Mouse (Mus musculus) adipocyte (in vitro differentiated cells): ENCODE measurements around the gene Ciart.
"Not testable (repeated sequence)": the region's sequence is repeated elsewhere in the genome, so short reads cannot be mapped to it uniquely, and the experiment has no call there.

Source experiments
- DNase-seq: peaks from one replicate; pipeline ENCODE4 v3.0.0-alpha.2; 2016; ENCODE audit warnings: low spot score

Gene Ciart

DNA sequence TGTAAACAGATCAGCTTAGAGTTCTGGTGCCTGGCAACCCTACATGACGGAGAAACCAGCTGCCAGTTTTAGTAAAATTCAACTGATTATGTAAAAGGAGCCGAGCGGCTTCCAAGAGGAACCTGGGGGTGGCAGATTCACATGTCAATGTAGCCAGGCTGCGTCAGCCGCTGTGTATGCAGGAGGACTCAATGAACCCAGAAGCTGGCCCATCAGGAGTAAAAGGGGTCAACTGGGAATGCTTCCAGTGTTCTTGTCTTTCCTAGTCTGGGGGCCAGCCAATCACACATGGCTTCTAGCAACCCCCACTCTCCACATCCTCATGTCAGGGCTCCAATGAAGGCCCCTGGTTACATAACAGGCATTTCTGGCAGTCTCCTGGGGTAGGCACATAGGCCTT lies 17.0 kb downstream of the Ciart start:
- no peak for DNase-seq

DNA sequence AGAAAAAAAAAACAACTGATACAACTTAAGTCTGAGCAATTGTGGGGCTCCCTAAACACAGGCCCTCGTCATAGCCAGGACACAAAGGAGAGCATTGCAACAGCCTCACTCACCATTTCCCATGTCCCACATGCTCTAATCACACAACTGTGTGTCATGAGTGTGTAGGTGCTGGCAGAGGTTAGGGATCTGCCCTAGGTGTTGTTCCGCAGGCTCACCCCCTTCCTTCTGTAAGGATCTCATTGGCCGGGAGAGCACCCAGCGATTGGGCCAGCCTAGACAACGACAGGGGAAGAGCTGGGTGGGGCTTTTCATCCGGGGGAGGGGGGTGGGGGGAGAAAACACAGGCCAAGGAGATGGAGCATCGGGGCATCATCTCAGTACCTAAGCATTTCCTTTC lies 18.5 kb downstream of the Ciart start:
- DNase-seq, result no peak

DNA sequence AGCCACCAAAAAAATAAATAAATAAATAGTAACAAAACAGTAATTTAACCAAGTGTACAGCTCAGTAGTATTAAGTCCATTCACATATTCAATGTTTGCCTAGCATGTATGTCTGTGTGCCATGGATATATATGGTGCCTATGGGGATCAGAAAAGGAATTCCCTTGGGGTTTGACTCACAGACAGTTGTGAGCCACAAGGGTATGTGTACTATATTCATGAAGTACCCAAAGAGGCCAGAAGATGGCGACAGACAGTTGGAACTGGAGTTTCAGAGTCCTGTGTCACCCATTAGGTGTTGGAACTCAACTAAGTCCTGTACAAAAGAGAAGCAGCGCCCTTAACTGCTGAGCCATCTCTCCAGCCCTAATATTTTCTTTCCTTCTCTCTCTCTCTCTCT lies 20.3 kb downstream of the Ciart start:
- DNase-seq, result peak; percentile 71

GRCm38 (mm10) chr3:95861216-95861615 lies 20.8 kb downstream of the Ciart start:
- no peak for DNase-seq

- DNase-seq, result no peak
Measured at GRCm38 (mm10) chr3:95860323-95860722, 21.7 kb downstream of the Ciart start.

DNA sequence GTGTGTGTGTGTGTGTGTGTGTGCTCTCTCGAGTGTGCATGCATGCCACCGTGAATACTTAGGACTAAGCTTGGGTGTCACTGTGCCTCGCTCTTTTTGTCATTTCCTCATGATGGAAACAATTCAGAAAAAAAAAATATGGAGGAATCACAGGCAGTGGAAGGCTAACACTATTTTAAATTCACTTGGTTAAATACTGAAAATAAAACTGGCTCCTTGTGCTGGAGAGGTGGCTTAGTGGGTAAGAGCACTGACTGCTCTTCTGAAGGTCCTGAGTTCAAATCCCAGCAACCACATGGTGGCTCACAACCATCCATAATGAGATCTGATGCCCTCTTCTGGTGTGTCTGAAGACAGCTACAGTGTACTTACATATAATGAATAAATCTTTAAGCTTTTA lies 23.8 kb downstream of the Ciart start:
- not testable (repeated sequence) for DNase-seq

DNA sequence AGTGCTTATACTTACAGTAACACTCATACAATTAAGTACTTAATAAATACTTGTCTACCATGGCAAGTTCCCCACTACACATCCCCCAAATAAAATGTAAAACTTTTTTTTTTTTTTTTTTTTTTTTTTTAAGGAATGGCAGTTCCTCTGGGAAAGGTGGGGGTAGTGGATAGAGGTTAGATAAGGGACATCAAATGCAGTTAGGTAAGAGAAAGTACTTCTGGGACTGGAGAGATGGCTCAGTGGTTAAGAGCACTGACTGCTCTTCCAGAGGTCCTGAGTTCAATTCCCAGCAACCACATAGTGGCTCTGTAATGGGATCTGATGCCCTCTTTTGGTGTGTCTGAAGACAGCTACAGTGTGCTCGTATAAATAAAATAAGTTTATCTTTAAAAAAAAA lies 25.0 kb downstream of the Ciart start:
- DNase-seq, result not testable (repeated sequence)

DNA sequence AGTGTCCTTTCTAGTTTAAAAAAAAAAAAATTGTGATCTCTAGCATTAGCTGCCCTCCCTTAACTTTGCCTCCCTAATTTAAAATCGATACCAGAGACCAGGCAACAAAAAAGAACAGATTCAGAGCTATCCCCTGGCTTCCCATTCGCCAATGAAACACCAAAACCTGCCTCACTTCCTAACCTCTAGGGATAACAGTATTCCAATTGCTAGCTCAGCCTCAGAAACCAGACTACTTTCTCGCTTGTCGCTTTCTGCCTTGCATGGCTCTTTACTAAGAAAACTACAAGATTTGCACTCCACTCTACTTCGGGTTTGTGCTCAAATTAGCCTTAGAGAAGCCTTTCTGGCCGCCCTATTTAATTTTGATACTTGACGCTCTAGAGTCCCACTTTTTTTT lies 25.9 kb downstream of the Ciart start:
- no peak for DNase-seq

GRCm38 (mm10) chr3:95855502-95856089 lies 26.5 kb downstream of the Ciart start, which contains the start of gene Prpf3:
Gene Prpf3 (minus strand): TSS chr3:95855885.
- DNase-seq, result peak; percentile 93

- DNase-seq, result no peak
Measured at GRCm38 (mm10) chr3:95851317-95851716, 30.7 kb downstream of the Ciart start.

DNA sequence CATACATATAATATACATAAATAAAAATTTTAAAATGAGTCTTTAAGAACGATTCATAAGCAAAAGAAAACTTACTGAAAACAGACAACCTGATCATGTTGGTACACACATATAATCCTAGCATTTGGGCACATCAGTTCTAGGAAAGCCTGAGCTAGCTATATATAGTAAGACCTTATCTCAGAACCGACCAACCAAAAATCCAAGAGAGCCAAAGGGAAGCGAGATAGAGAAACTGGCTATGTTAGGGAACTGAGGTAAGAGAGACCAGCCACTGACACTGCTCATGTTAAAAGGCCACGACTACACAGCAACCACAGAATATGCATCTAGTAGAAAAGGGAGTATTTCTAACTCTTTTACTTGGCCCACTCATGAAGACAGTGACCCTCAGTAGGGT lies 31.4 kb downstream of the Ciart start:
- DNase-seq, result no peak

DNA sequence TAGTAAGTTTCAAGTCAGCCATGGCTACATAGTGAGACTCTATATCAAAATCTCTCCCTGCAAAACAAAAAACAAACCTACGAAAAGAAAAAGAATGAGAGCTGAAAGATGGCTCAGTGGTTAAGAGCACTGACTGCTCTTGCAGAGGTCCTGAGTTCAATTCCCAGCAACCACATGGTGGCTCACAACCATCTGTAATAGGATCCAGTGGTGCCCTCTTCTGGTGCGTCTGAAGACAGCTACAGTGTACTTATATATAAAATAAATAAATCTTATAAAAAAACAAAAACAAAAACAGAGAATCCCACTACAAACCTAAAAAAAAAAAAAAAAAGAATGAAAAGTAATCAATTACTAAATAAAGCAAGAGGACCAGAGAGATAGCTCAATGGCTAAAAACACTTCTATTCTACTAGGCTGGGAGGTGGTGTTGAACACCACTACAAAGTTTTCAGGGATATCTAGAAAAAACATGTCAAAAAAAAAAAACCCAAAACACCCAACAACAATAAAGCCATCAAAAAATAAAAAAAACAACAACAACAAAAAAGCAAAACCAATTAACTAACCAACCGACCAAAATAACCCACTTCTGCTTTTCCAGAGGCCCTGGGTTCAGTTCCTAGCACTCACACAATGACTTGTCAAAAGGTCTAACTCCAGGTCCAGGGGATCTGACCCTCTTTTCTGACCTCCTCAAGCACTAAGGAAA lies 39.4 kb downstream of the Ciart start:
- DNase-seq, result no peak

DNA sequence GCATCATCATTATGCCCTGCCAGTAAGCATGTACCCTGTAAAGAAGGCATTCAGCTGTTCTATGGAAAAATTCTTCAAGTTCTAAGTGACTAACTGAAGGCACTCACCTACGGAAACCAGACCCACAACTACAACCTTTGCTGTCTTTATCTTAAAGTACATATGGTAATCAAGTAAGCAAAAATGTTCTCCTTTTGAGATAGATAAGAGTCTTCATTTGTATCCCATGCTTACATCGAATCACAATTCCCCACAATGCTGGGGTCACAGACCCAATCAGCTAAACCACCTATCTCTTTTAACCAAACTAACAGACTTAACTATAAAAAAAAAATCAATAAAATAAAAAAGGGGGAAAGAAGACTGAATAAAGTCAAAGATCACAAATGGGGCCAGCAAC lies 42.8 kb downstream of the Ciart start:
- no peak for DNase-seq

DNA sequence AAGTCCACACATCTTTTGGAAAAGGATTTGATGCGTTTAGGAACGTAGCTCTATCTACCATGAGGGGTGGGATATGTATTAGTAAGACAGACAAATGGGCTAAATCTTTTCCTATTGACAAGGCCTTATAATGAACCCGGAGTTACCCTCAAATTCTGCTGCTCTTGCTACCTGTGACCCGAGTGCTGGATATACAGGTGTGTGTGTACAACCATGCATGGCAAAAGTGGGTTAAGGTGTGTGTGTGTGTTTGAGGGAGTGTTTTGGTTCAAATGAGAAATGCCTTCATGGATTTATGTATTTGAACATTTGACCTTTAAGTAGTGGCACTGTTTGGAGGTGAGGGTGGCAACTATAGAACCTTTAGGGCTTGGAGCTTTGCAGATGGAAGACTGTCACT lies 53.0 kb downstream of the Ciart start:
- no peak for DNase-seq
